Mouse (Mus musculus): ENCODE results near the gene Rbfox1.

The Rbfox1 gene

DNA sequence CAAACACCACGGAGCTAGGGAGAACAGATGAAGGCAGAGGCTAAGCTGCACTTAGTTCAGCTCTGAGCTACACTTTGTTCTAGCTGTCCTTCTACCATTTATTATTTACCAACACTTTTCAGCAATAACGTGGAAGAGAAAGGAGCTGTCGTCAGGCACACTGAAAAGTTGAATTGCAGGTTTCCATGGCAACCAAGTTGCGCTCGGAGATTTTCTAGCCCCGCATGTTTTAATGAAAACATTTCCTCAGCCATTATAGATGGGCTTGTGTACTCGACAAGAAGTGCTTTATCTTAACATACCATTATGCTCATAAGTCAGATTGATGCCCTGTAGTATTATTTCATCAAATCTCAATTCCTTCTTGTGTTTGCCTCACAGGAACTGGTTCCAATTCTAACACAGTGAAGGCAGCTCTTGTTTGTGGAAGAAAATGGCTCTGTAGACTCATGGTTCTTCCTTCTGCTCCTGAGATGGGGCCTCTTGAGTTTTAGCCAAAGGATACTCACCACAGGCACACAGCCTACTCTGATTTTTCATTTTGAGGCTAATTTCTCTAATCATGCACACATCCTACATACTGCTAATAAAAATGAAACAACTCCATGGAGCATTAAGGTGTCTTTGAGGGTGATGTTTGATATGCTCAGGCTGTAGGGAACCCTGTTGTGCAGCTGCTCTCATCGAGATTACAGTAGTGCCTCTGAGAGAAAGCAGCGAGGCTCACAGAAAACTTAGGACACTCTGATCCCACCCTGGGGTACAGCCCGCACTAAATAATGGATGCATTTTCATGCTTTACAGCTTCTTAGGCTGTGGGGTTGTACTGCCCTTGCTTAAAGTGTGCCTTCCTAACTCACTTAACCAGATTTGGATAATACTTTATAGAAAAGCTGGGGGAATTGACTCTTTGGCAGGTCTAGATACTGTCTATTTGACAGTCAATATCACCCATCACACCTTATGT, 107.2 kb downstream of the Rbfox1 start:
- peak; percentile 11 for DNase-seq

DNA sequence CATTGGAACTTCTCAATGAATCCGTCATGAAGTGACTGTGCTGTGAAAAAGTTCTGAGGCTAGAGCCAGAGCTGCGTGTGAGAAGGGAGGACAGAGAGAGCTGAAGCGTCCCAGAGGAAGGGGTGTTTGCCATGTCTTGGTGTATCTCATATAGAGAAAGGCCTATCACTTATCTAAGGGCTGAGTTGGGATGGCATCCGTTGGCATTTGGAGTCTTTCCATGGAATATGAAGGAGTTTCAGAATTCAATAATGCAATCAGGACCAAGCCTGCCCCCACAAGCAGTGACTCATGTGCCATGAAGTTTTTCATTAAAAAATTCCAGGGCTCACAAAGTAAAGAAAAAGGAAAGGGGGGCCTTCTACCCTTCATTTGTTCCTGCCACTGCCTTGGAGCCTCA, 112.0 kb downstream of the Rbfox1 start:
- DNase-seq: no peak

- DNase-seq: no peak
Measured at GRCm38 (mm10) chr16:5997651-5998050, 112.5 kb downstream of the Rbfox1 start.

- no peak for DNase-seq
Measured at GRCm38 (mm10) chr16:6000016-6000415, 114.9 kb downstream of the Rbfox1 start.

DNA sequence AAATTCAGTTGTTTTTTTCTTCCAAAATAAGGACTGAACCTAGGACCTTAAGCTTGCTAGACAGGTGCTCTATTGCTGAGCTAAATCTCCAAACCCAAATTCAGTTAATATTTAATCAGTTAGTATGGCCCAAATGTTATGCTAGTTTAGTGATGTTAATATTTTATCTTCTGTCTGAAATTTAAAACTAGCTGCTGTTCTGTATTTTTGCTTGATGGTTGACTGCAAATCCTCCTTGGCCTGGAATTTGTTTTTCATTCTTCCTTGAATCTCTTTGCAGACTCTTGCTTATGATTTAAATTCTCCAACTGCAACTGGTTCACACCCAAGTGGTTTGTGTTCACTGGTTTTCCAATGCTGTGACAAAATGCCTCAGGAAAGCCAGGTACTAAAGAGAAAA, 121.8 kb downstream of the Rbfox1 start:
- DNase-seq: no peak

- DNase-seq: no peak
Measured at GRCm38 (mm10) chr16:6012853-6013252, 127.7 kb downstream of the Rbfox1 start.

DNA sequence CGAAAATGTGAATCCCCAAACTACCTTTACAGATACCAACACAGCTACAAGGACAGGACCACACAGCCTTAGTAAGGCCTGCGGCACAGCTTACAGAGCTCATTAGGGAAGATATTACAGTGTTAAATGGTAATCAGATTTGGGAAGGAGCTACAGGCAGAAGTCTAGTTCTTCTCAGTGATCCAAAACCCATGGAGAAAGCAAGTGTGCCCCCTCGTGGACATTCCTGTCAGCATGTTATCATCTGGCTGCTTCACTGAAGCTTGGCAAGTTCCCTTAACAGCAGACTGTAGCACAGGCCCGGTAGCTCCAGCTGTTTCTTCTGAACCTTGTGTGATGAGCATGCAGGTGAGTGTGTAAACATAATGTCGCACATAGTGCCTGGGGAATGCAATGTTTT, 133.5 kb downstream of the Rbfox1 start:
- DNase-seq: peak; percentile 95

GRCm38 (mm10) chr16:6019361-6019760, 134.2 kb downstream of the Rbfox1 start:
- no peak for DNase-seq

DNA sequence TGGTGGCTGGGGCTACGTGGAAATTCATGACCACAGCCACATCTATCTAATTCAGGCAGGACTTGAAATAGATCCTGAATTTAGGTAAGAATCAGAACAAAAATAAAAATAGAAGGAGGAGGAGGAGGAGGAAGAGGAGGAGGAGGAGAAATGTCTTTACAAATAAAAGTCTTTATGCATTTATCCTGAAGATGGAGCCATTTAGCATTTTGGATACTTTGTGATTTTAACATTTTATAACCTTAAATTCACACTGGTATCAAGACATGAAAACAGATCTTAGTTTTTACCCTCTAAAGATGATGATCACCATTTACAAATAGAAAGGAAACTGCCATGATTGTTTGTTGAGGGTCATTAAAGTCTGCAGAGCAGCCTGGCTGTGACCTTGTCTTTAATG, 146.1 kb downstream of the Rbfox1 start:
- DNase-seq: no peak

DNA sequence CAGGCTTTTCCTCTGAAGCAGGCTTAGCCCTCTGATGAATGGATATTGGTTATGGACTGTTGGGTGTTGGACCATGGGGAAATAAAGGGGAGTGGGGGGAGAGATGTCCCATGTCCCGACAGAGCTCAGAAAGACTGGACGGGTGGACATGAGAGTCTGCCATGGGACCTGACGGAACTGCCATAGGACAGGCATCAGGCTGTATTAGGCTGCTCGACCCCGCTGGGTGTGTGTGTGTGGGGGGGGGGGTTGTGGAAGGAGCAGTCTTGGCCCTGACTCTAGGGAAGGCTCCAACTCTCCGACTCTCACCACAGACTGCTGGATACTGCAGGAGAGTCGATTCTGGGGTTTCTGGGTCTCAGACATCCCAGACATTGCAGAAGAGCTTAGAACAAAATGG, 147.4 kb downstream of the Rbfox1 start:
- no peak for DNase-seq

GRCm38 (mm10) chr16:6034876-6035275, 149.7 kb downstream of the Rbfox1 start:
- no peak for DNase-seq

DNA sequence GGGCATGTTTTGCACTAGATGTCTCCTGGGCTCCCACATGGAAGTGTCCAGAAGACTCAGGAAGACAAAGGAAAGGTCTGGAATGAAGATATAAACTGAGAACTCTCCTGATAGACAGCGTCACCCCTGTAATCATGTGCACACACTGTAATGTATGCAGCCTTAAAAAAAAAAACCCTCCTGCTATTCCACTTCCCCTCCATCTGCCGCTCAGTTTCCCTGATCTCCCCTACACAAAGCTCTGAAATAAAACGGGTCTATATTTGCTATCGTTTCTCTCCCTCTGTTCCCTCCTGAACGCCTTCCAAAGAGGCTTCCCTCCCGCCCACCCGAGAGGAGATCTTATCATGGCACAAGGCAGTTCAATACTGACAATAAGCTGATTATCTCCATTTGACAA, 151.9 kb downstream of the Rbfox1 start:
- DNase-seq: no peak

DNA sequence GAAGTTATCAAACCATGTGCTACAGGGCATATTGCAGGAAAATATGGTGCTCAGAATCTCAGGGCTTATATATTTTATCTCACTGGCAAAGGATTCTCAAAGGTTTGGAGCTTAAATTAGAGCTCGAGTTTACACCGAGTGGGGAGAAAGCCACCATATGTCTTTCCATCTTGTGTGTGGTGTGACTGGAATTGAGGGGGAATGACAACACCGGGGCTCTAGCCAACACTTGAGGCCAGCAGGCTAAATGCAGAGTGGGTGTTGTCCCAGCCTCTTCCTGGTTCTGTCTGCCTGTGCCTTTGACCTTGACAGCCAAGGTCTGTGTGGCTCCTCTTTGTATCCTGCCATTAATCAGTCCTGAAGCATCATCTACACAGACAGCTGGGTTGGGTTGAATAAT, 157.6 kb downstream of the Rbfox1 start:
- DNase-seq: no peak

GRCm38 (mm10) chr16:6048601-6049000, 163.4 kb downstream of the Rbfox1 start:
- no peak for DNase-seq

DNA sequence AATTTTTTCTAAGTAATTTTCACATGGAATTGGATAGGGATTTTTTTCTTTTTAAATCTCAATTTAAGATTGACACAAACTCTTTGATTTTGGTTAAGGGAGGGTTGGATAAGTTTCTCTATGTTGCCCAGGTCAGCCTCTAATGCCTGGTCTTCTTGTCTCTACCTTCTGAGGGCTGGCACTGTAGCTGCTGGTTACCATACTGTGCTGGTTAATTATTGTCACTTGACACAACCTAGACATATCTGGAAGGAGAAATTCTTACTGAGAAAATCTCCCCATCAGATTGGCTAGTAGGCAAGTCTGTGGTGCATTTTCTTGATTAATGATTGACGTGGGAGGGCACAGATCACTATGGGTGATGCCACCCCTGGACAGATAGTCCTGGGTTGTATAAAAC, 177.3 kb downstream of the Rbfox1 start:
- no peak for DNase-seq

DNA sequence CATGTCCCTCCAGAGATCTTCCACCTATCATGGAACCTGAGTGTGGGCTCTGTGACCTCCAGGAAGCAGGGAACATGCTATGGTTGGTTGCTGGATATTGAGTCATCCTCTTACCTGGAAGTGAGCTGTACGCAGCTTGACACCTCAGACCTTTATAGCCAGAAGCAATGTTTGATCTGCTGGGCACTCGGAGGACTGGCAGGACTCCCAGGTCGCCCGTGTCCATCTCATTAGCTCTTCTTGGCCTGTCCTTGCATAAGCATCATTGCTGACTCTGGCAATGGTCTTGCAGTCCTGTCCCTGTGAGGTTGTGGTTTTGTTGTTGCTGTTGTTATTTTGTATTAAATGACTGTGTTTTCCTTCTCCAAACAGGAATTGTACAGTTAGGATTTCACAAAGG, 180.3 kb downstream of the Rbfox1 start:
- DNase-seq: no peak

DNA sequence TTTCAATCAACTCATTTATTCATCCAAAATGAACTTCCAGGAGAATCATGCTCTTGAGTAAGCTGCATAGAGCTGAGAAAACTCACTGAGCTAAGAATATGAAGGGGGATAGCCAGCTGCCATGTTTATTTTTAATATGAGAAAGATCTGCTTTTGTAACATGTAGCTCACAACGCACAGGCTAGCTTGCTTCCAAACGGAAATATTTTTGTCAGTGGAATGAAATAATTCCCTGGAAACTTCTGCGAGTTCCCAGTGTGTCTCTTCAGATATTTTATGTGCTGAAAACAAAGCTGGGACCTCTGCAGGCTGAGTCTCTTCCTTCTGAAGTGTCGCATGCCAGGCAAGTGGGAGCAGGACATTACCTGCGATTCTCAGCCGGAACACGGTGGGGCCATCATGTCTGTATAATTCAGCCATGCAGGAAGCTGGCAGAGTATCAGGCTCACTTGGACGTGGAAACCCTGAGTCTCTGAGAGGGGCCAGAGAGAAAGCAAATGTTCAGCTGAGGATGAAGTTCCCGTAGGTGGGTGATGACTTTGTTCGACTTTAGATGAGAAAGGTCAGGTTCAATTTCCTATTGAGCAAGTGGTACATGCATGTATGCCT, 190.4 kb downstream of the Rbfox1 start:
- no peak for DNase-seq

- no peak for DNase-seq
Measured at GRCm38 (mm10) chr16:6079017-6079416, 193.9 kb downstream of the Rbfox1 start.

DNA sequence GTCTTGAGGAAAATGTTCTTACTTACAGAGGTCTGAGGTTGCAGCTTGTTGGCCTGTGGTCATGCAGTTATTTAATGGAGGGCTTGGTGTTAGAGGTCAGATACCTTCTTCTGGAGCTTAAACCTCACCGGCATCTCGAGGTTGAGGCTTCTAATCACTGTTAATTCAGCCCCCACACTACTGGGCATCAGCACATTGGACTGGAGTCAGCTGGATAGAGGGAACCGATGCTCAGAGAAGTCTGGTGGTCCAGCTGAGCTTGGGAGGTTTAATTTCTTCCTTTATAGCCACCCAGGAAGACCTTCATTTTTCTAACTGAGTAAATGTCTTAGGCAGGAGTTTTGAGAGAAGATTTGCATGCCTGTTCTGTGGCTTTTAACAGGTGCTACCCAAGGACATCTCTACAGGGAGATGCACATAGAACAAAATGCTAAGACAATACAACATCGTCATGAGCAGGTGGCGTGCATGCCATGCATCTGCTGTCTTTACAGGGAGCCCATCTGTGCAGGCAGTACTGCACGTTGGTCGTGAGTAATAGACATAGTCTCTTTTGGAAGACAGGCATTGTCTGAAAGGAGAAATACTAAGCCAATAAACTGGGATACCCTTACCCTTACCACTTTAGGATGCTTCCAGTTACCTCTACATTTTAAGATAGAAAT, 199.7 kb downstream of the Rbfox1 start:
- DNase-seq: no peak

DNA sequence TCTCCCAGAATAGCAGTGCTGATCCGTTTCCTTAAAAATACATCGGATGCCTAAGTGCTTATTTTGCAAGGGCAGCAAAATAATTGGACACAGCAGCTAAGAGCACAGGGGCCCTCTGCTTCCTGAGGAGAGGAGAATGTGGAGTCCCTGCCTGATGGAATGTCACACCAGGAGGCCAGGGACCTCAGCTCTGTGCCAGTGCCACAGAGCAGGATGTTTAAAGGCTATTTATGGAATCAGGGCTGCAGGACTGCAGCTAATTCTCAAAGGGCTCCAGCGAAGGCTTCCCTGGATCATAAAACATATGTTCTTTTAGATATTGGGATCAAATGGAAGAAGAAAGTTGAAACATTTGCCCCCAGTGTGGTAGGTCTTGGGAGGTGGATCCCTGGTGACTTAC, 201.0 kb downstream of the Rbfox1 start:
- no peak for DNase-seq

DNA sequence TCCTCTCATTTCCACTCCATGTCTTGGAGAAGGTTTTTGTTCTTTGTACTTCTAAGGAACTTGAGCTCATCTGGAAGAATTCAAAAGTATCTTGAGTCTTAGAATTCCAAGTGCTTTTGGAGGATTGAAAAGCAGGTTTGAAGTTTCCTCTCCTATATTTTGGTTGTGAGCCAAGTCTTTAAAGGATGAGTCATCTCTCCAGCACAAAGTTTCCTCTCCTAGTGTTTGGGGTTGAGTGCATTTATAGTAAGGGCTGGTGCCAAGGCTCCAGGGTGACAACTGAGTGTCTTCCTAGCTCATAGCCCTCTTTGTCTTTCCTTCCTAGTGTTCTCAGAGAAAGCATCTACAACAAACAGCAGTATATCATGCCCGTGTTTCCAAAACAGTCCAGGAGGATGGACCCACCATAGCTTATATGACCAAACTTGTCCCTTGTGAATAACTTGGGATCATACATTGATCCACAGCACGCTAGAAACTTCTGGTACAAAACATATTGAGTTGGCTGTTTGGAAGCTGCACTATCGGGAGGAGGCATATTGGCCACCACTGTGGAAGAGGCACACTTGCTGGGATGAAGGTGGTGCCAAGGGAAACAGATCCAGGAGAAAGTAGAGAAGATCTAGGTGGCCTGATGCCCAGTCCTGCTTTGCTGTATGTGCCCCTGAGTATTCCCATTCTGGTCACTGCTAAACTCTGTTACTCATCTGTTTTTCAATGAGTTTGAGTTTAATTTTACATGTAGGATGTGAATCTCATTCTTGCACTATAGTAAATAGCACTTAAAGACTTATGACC, 206.4 kb downstream of the Rbfox1 start:
- no peak for DNase-seq

DNA sequence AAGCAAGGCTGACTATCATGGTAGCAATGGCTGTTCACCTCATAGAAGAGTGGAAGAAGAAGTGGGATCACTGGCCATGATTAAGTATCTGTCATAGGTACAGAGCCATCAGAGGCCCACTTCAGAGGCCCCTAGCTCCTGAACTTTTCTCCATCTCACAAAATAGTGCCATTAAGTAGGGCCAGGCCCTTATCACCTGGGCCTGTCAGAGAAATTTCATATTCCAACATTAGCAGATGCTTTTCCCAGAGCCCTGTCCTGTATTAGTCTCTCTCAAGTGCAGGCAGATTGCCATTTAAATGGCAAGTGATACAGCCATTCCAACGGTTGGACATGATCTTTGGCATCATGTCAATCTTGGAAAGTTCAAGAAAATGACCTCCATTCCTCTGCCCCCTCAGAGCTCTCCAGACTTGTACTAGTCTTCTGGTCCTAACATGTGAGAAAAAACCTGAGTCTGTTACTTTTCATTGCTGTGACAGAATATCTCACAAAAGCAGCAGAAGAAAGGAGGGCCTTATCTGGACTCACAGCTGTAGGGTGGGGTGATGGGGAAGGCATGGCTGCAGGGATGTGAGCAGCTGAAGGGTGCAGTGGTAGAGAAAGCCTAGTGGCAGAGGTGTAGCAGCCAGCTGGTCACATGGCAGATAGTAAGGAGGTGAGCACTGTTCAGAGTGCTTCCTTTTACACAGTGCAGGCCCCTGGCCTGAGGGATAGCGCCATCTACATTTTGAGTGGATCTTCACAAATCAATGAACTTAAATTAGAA, 210.6 kb downstream of the Rbfox1 start:
- no peak for DNase-seq
